Mouse (Mus musculus) kidney, postnatal 0 days (tissue): Measurements from ENCODE around the gene Sspo. TPM values are rescaled to one million over a fixed set of nuclear protein-coding genes. Genes with fewer than 3 reads are reported as not detected.
A peak's percentile ranks its signal among the peaks of the same experiment; 100 is the strongest.

Experiments
- ATAC-seq: fragments of 200-750 bp; cut with Nextera tagmentation; replicated peaks from 2 replicates; pipeline ENCODE4 v1.8.0; 2017; ENCODE audit warnings: low read depth, moderate number of reproducible peaks, moderate TSS enrichment, moderate library complexity; ENCODE audit not compliant: low FRiP score
- DNase-seq: peaks from one replicate; pipeline ENCODE4 v3.0.0-alpha.2; 2016; ENCODE audit warnings: low spot score
- H3K27ac ChIP-seq: fragments of 300-500 bp; sonication (generic); 2 replicates; pipeline ENCODE4 v1.5.1; 2014; ENCODE audit warnings: mild to moderate bottlenecking
- H3K27me3 ChIP-seq: fragments of 300-500 bp; sonication (generic); 2 replicates; pipeline ENCODE4 v1.6.1; 2014; ENCODE audit warnings: low read length, mixed read lengths; ENCODE audit not compliant: insufficient read depth
- H3K36me3 ChIP-seq: fragments of 300-500 bp; sonication (generic); 2 replicates; pipeline ENCODE4 v1.6.1; 2014; ENCODE audit warnings: low read length, mixed read lengths; ENCODE audit not compliant: insufficient read depth
- H3K4me1 ChIP-seq: fragments of 300-500 bp; sonication (generic); replicated peaks from 2 replicates; pipeline ENCODE4 v1.6.1; 2014; ENCODE audit warnings: antibody characterized with exemption, low read length, mixed read lengths; ENCODE audit not compliant: insufficient read depth
- H3K4me2 ChIP-seq: fragments of 300-500 bp; sonication (generic); 2 replicates; pipeline ENCODE4 v1.6.1; 2014; ENCODE audit warnings: mild to moderate bottlenecking, low read length, moderate library complexity, mixed read lengths
- H3K4me3 ChIP-seq: fragments of 300-500 bp; sonication (generic); replicated peaks from 2 replicates; pipeline ENCODE4 v1.5.1; 2014; ENCODE audit warnings: low read depth, low read length
- H3K9ac ChIP-seq: fragments of 300-500 bp; sonication (generic); 2 replicates; pipeline ENCODE4 v1.6.1; 2014; ENCODE audit warnings: low read depth, low read length
- H3K9me3 ChIP-seq: fragments of 300-500 bp; sonication (generic); replicated peaks from 2 replicates; pipeline ENCODE4 v1.6.1; 2016; ENCODE audit warnings: low read length, inconsistent platforms, mixed read lengths
- CTCF ChIP-seq: IDR thresholded peaks from 2 replicates; pipeline ENCODE4 v1.5.1; 2016; ENCODE audit warnings: antibody characterized with exemption, low read depth, mild to moderate bottlenecking, moderate library complexity
- WGBS: fragments of 180-500 bp; shearing (Covaris S2); extraction: QIAGEN DNeasy Blood & Tissue Kit; methylation state at CpG from one replicate; pipeline ENCODE4 v1.1.7; 2014; 5-methylcytosine and 5-hydroxymethylcytosine counted together
- polyA plus RNA-seq: library from polyadenylated mRNA; unstranded; fragments of >200 nt; fragmentation: Nextera tagmentation; extraction: Ambion mirVana; gene quantifications from 2 replicates; pipeline ENCODE4 v1.2.1, GENCODE M21; 2015

Sspo gene
- polyA plus RNA-seq, 1 experiment from 2014 or later, result 0.64 TPM

- Histone ChIP-seq H3K4me2 (no peak overlapping the region), H3K4me1 (no peaks in the 10 kb centered on the region), H3K4me3 (no peak overlapping the region), H3K27me3 (no peaks in the 10 kb centered on the region), H3K9ac (no peak overlapping the region), H3K27ac (no peak overlapping the region), H3K9me3 (no peaks in the 10 kb centered on the region), H3K36me3 (peaks cover 87% of the 10 kb centered on the region)
- no peak for DNase-seq
- no peak for ATAC-seq
- TF ChIP-seq CTCF, result peak; percentile 51
- 85% methylated on average over 4 of the region's 4 CpGs for WGBS
Measured at GRCm38 (mm10) chr6:48412147-48412546, 35.9 kb upstream of the Sspo start.

- Histone ChIP-seq H3K27me3 (no peaks in the 10 kb centered on the region), H3K36me3 (peaks cover 88% of the 10 kb centered on the region), H3K9ac (no peak overlapping the region), H3K4me3 (no peak overlapping the region), H3K9me3 (no peaks in the 10 kb centered on the region), H3K27ac (no peak overlapping the region), H3K4me1 (no peaks in the 10 kb centered on the region), H3K4me2 (no peak overlapping the region)
- WGBS, result 85% methylated on average over 3 of the region's 3 CpGs
- TF ChIP-seq CTCF, result no peak
- DNase-seq (no peak), ATAC-seq (no peak)
Measured at GRCm38 (mm10) chr6:48412662-48413061, 35.4 kb upstream of the Sspo start.

- no peak overlapping the region for H3K4me2 ChIP-seq
- H3K9me3 ChIP-seq, result no peaks in the 10 kb centered on the region
- H3K36me3 ChIP-seq, result peaks cover 84% of the 10 kb centered on the region
- H3K27me3 ChIP-seq, result no peaks in the 10 kb centered on the region
- DNase-seq, result no peak
- no peaks in the 10 kb centered on the region for H3K4me1 ChIP-seq
- ATAC-seq, result no peak
- H3K27ac ChIP-seq, result no peak overlapping the region
- TF ChIP-seq CTCF, result no peak
- 87% methylated on average over 10 of the region's 10 CpGs for WGBS
- no peak overlapping the region for H3K4me3 ChIP-seq
- no peak overlapping the region for H3K9ac ChIP-seq
Measured at GRCm38 (mm10) chr6:48413081-48413480, 34.9 kb upstream of the Sspo start.

- H3K9me3 ChIP-seq, result no peaks in the 10 kb centered on the region
- no peak for TF ChIP-seq CTCF
- H3K9ac ChIP-seq, result no peak overlapping the region
- H3K36me3 ChIP-seq, result peaks cover 74% of the 10 kb centered on the region
- 76% methylated on average over 1 of the region's 1 CpGs for WGBS
- no peaks in the 10 kb centered on the region for H3K4me1 ChIP-seq
- H3K27me3 ChIP-seq, result no peaks in the 10 kb centered on the region
- H3K27ac ChIP-seq, result no peak overlapping the region
- no peak overlapping the region for H3K4me3 ChIP-seq
- DNase-seq, result no peak
- ATAC-seq, result no peak
- H3K4me2 ChIP-seq, result no peak overlapping the region
Measured at GRCm38 (mm10) chr6:48414886-48415285, 33.1 kb upstream of the Sspo start.

- TF ChIP-seq CTCF, result no peak
Measured at GRCm38 (mm10) chr6:48415636-48416035, 32.4 kb upstream of the Sspo start.

GRCm38 (mm10) chr6:48416486-48416885 is 31.5 kb upstream of the Sspo start:
- Histone ChIP-seq H3K36me3 (peaks cover 62% of the 10 kb centered on the region), H3K9ac (no peak overlapping the region), H3K27ac (no peak overlapping the region), H3K4me1 (no peaks in the 10 kb centered on the region), H3K9me3 (no peaks in the 10 kb centered on the region), H3K27me3 (no peaks in the 10 kb centered on the region), H3K4me3 (no peak overlapping the region), H3K4me2 (no peak overlapping the region)
- WGBS, result 75% methylated on average over 2 of the region's 2 CpGs
- TF ChIP-seq CTCF, result peak; percentile 19; the same call in 1 of the 2 replicates
- no peak for ATAC-seq
- DNase-seq, result no peak

More at GRCm38 (mm10) chr6:48415636-48416035, 32.4 kb upstream of the Sspo start:
- 92% methylated on average over 7 of the region's 7 CpGs for WGBS
- DNase-seq, result no peak
- Histone ChIP-seq H3K4me3 (no peak overlapping the region), H3K36me3 (peaks cover 68% of the 10 kb centered on the region), H3K27me3 (no peaks in the 10 kb centered on the region), H3K9me3 (no peaks in the 10 kb centered on the region), H3K27ac (no peak overlapping the region), H3K9ac (no peak overlapping the region), H3K4me1 (no peaks in the 10 kb centered on the region), H3K4me2 (no peak overlapping the region)
- no peak for ATAC-seq

GRCm38 (mm10) chr6:48420647-48421046 is 27.4 kb upstream of the Sspo start:
- no peak overlapping the region for H3K9ac ChIP-seq
- TF ChIP-seq CTCF, result no peak
- H3K4me2 ChIP-seq, result no peak overlapping the region
- H3K4me3 ChIP-seq, result no peak overlapping the region
- H3K36me3 ChIP-seq, result peaks cover 26% of the 10 kb centered on the region; the same call in 1 of the 2 replicates
- no peaks in the 10 kb centered on the region for H3K27me3 ChIP-seq
- ATAC-seq (no peak), DNase-seq (no peak)
- no peak overlapping the region for H3K27ac ChIP-seq
- H3K9me3 ChIP-seq, result no peaks in the 10 kb centered on the region
- WGBS, result 8% methylated on average over 2 of the region's 2 CpGs
- H3K4me1 ChIP-seq, result 0 out of 2 replicates have a peak, but pooled peaks cover 5% of the 10 kb centered on the region
